Mouse (Mus musculus): ENCODE data around the gene Gm20517. TPM values are rescaled to one million over a fixed set of nuclear protein-coding genes. Genes with fewer than 3 reads are reported as not detected.

The Gm20517 gene
- total RNA-seq, 1 experiment, result 5.4 TPM

- TF ChIP-seq ZC3H11A (IDR thresholded peaks at IDR 0.05; ENCODE audit: borderline replicate concordance, low read depth, low read length) (no peak), CHD2 (IDR thresholded peaks at IDR 0.05; ENCODE audit: low read depth, low read length) (no peak), HCFC1 (IDR thresholded peaks at IDR 0.05; ENCODE audit: borderline replicate concordance, insufficient read depth, low read length) (no peak), ZNF384 (IDR thresholded peaks at IDR 0.05; ENCODE audit: low read depth, low read length) (no peak), MAFK (IDR thresholded peaks at IDR 0.05; ENCODE audit: insufficient read depth, low read depth, low read length) (no peak)
- Histone ChIP-seq H3K36me3 (ENCODE audit: control insufficient read depth, insufficient read depth, low read length, poor library complexity, severe bottlenecking) (no peaks in the 10 kb centered on the region), H3K4me3 (ENCODE audit: insufficient read depth in 1 of 2, low read depth in 1 of 2, low read length in 2 of 2, poor library complexity in 1 of 2, severe bottlenecking in 1 of 2) (peak overlapping the region in 1 of 2 experiments; percentile 61; a peak in 1 of 4 replicates), H3K9me3 (ENCODE audit: control insufficient read depth, insufficient read depth, low read depth, low read length) (no peaks in the 10 kb centered on the region), H3K9ac (ENCODE audit: insufficient read depth, low read depth, low read length, poor library complexity, severe bottlenecking) (peak overlapping the region; percentile 70; the same call in 1 of the 2 replicates), H3K4me1 (ENCODE audit: control insufficient read depth in 2 of 2, insufficient read depth in 2 of 2, low read length in 2 of 2, poor library complexity in 1 of 2) (peaks cover 10 to 27% of the 10 kb centered on the region in 2 experiments), H3K27ac (ENCODE audit: insufficient read depth, low read depth, low read length, poor library complexity, severe bottlenecking) (peak overlapping the region; percentile 99)
- in situ Hi-C loops (cut with MboI; ENCODE audit: low sequenced_read_pairs in 2 of 2, unreplicated experiment in 2 of 2), result no loop called here
- no peak for DNase-seq (ENCODE audit: low read depth, low spot score)
Observed at GRCm38 (mm10) chr17:47572436-47572835, 39.0 kb upstream of the Gm20517 start.

DNA sequence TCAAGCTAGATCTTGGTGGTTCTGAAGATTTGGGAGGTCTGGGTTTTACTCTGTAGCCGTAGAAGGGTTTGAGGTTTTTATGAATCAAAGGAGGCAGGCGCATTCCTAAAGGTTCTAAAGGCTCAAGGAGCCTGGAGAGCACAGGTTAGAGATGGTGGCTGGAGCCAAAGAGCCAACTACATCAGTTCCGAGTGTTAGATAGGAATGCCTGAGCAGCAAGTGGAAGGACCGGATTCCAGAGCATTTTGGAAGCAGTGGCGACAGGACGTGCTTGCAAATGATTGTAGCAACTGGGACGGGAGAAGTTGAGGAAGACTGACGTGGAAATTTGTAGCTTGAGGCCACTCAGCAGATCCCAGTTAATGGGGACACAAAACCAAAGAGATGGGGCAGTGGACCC lies 37.4 kb upstream of the Gm20517 start:
- H3K9me3 ChIP-seq (ENCODE audit: control insufficient read depth, insufficient read depth, low read depth, low read length), result no peaks in the 10 kb centered on the region
- no peak overlapping the region for H3K9ac ChIP-seq (ENCODE audit: insufficient read depth, low read depth, low read length, poor library complexity, severe bottlenecking)
- H3K27ac ChIP-seq (ENCODE audit: insufficient read depth, low read depth, low read length, poor library complexity, severe bottlenecking), result no peak overlapping the region; the same call in 1 of the 2 replicates
- H3K4me1 ChIP-seq (ENCODE audit: control insufficient read depth in 2 of 2, insufficient read depth in 2 of 2, low read length in 2 of 2, poor library complexity in 1 of 2), result peaks cover 10 to 20% of the 10 kb centered on the region in 2 experiments
- in situ Hi-C loops (cut with MboI; ENCODE audit: low sequenced_read_pairs in 2 of 2, unreplicated experiment in 2 of 2), result no loop called here
- DNase-seq (ENCODE audit: low read depth, low spot score), result no peak
- no peak for TF ChIP-seq MAFK (IDR thresholded peaks at IDR 0.05; ENCODE audit: insufficient read depth, low read depth, low read length)
- H3K36me3 ChIP-seq (ENCODE audit: control insufficient read depth, insufficient read depth, low read length, poor library complexity, severe bottlenecking), result no peaks in the 10 kb centered on the region
- no peak overlapping the region for H3K4me3 ChIP-seq (ENCODE audit: insufficient read depth in 1 of 2, low read depth in 1 of 2, low read length in 2 of 2, poor library complexity in 1 of 2, severe bottlenecking in 1 of 2)

DNA sequence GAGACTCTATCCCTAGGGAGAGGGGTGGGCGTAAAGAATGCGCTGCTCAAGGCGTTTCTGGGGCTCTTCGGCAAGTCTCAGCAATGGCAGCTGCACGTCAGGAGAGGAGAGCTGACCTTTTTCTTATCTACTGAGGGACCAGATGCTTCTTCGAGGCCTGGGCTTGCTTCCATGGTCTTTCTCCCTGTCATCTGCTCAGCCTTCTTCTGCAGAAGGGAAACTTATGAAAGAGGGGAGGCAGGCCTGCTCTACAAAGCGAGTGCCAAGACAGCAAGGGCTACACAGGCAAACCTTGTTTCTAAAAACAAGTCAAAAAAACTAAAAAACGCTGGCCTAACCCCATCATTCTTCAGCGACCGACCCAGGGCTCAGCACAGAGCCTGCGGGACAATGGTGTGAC lies 36.6 kb upstream of the Gm20517 start:
- Histone ChIP-seq H3K4me1 (ENCODE audit: control insufficient read depth in 2 of 2, insufficient read depth in 2 of 2, low read length in 2 of 2, poor library complexity in 1 of 2) (peaks cover 7 to 18% of the 10 kb centered on the region in 2 experiments), H3K36me3 (ENCODE audit: control insufficient read depth, insufficient read depth, low read length, poor library complexity, severe bottlenecking) (no peaks in the 10 kb centered on the region), H3K27ac (ENCODE audit: insufficient read depth, low read depth, low read length, poor library complexity, severe bottlenecking) (no peak overlapping the region), H3K9me3 (ENCODE audit: control insufficient read depth, insufficient read depth, low read depth, low read length) (no peaks in the 10 kb centered on the region), H3K9ac (ENCODE audit: insufficient read depth, low read depth, low read length, poor library complexity, severe bottlenecking) (no peak overlapping the region; the same call in 1 of the 2 replicates), H3K4me3 (ENCODE audit: insufficient read depth in 1 of 2, low read depth in 1 of 2, low read length in 2 of 2, poor library complexity in 1 of 2, severe bottlenecking in 1 of 2) (no peak overlapping the region)
- in situ Hi-C loops (cut with MboI; ENCODE audit: low sequenced_read_pairs in 2 of 2, unreplicated experiment in 2 of 2), result no loop called here
- no peak for TF ChIP-seq MAFK (IDR thresholded peaks at IDR 0.05; ENCODE audit: insufficient read depth, low read depth, low read length)
- no peak for DNase-seq (ENCODE audit: low read depth, low spot score)

GRCm38 (mm10) chr17:47578655-47579054 lies 32.7 kb upstream of the Gm20517 start:
- Histone ChIP-seq H3K9ac (ENCODE audit: insufficient read depth, low read depth, low read length, poor library complexity, severe bottlenecking) (no peak overlapping the region), H3K4me1 (ENCODE audit: control insufficient read depth in 2 of 2, insufficient read depth in 2 of 2, low read length in 2 of 2, poor library complexity in 1 of 2) (peaks cover 2 to 7% of the 10 kb centered on the region in 2 experiments; a peak in 2 of 4 replicates), H3K27ac (ENCODE audit: insufficient read depth, low read depth, low read length, poor library complexity, severe bottlenecking) (no peak overlapping the region), H3K9me3 (ENCODE audit: control insufficient read depth, insufficient read depth, low read depth, low read length) (no peaks in the 10 kb centered on the region), H3K4me3 (ENCODE audit: insufficient read depth in 1 of 2, low read depth in 1 of 2, low read length in 2 of 2, poor library complexity in 1 of 2, severe bottlenecking in 1 of 2) (no peak overlapping the region), H3K36me3 (ENCODE audit: control insufficient read depth, insufficient read depth, low read length, poor library complexity, severe bottlenecking) (no peaks in the 10 kb centered on the region)
- DNase-seq (ENCODE audit: low read depth, low spot score), result no peak
- TF ChIP-seq HCFC1 (IDR thresholded peaks at IDR 0.05; ENCODE audit: borderline replicate concordance, insufficient read depth, low read length), result no peak
- TF ChIP-seq MAFK (IDR thresholded peaks at IDR 0.05; ENCODE audit: insufficient read depth, low read depth, low read length), result no peak
- no peak for TF ChIP-seq ZNF384 (IDR thresholded peaks at IDR 0.05; ENCODE audit: low read depth, low read length)
- TF ChIP-seq ZC3H11A (IDR thresholded peaks at IDR 0.05; ENCODE audit: borderline replicate concordance, low read depth, low read length), result no peak
- TF ChIP-seq CHD2 (IDR thresholded peaks at IDR 0.05; ENCODE audit: low read depth, low read length), result no peak
- in situ Hi-C loops (cut with MboI; ENCODE audit: low sequenced_read_pairs in 2 of 2, unreplicated experiment in 2 of 2), result no loop called here

DNA sequence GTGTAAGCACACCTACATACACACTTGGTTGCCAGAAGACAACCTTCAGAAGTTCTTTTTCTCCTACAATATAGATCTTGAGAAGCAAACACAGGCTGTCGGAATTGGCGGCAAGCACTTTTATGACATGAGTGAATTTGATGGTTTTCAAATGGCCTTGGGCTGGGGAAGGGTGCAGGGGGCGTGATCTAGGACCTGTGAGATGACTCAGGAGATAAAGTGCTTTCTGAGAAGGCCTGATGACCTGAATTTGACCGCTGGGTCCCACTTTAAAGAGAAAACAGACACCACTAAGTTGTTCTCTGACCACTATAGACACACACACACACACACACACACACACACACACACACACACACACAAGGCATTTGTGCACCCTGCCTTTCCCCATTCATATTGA lies 30.4 kb upstream of the Gm20517 start:
- H3K4me3 ChIP-seq (ENCODE audit: insufficient read depth in 1 of 2, low read depth in 1 of 2, low read length in 2 of 2, poor library complexity in 1 of 2, severe bottlenecking in 1 of 2), result no peak overlapping the region
- H3K9ac ChIP-seq (ENCODE audit: insufficient read depth, low read depth, low read length, poor library complexity, severe bottlenecking), result no peak overlapping the region
- TF ChIP-seq ZNF384 (IDR thresholded peaks at IDR 0.05; ENCODE audit: low read depth, low read length), result no peak
- no peak for TF ChIP-seq HCFC1 (IDR thresholded peaks at IDR 0.05; ENCODE audit: borderline replicate concordance, insufficient read depth, low read length)
- no peak for TF ChIP-seq ZC3H11A (IDR thresholded peaks at IDR 0.05; ENCODE audit: borderline replicate concordance, low read depth, low read length)
- no peak for TF ChIP-seq CHD2 (IDR thresholded peaks at IDR 0.05; ENCODE audit: low read depth, low read length)
- no peak for TF ChIP-seq MAFK (IDR thresholded peaks at IDR 0.05; ENCODE audit: insufficient read depth, low read depth, low read length)
- no peaks in the 10 kb centered on the region for H3K36me3 ChIP-seq (ENCODE audit: control insufficient read depth, insufficient read depth, low read length, poor library complexity, severe bottlenecking)
- no peaks in the 10 kb centered on the region for H3K4me1 ChIP-seq (ENCODE audit: control insufficient read depth in 2 of 2, insufficient read depth in 2 of 2, low read length in 2 of 2, poor library complexity in 1 of 2)
- no peak for DNase-seq (ENCODE audit: low read depth, low spot score)
- no peaks in the 10 kb centered on the region for H3K9me3 ChIP-seq (ENCODE audit: control insufficient read depth, insufficient read depth, low read depth, low read length)
- no peak overlapping the region for H3K27ac ChIP-seq (ENCODE audit: insufficient read depth, low read depth, low read length, poor library complexity, severe bottlenecking)
- in situ Hi-C loops (cut with MboI; ENCODE audit: low sequenced_read_pairs in 2 of 2, unreplicated experiment in 2 of 2), result no loop called here
